Mouse (Mus musculus): ENCODE measurements around the gene Aatk.

Gene Aatk

GRCm38 (mm10) chr11:120046553-120047191, at the start of gene Aatk:
TSS of gene Aatk (minus strand) at chr11:120047167.
- DNase-seq (ENCODE audit: low read depth, low spot score), result no peak

DNA sequence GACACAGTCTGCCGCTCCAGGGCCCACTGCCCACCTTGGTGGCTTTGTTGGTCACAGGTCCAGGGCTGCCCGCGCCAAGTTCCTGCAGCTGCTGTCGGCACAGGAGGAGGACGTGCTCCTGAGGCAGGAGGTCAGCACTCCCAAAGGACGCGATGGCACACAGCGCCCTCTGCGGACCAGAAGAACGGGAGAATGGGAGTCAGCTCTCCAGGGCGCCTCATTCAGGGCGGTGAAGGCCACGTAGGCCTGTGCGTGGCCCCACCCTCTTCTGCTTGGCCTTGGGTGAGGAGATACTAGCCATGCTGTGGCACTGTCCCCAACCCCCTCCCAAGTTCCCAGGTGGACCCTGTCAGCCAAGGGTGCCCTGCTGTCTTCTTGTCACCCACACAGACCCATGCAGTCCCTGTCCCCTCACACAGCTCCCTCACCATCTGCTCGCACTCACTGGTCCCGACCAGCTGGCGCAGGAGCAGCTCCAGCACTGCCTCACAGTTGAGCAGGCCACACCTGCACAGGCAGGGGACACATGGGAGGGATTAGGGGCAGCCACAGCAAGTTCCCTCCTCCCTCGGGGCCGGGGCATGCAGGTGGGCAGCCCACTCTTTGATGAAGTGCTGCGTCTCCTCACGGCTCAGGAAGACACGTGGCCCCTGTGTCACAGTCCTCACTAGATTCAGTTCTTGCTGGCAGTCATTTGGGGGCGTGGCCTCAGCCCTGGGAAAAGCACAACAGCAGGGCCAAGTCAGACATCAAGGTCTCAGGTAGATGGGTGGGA, 46.0 kb upstream of the Aatk start:
- DNase-seq (ENCODE audit: low read depth, low spot score), result no peak

DNA sequence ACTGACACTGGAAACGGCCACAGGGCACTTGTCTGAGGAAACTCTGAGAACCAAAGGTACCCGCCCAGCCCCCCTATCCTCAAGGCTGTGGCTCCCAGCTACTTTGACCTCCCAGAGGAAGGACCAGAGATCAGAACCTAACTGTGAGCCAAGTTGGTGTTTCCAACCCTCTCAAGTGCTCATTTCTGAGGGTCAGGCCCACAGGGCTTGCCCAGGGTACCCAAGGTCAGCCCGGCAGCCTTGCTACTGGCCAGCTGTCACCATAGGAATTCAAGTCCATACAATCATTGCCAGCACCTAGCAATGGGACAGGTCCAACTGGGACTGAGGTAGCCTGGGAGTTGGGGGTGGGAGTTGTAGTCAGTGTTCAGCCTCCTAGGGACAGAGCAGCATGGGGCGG, 43.7 kb upstream of the Aatk start:
- no peak for DNase-seq (ENCODE audit: low read depth, low spot score)

DNA sequence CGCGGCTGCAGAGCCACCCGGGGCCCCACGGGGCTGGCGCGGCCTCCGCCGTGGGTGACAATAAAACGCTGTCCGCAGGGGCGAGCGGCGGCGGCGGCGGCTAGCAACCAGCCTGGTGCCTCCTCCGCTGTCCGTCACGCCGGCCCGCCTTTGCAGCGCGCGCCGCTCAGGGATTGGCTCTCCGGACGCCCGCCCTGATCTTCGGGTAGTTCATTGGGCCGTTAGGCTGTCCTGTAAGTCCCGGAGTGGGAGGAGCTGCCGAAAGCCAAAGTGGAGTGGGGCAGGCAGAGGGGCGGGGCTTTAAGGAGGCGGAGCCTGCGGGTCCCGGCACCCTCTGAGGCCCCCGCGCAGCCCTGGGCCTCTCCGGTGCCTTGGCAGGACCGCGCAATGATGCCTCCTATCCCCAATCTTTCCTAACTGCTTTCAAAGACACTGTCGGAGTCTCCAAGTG, 39.8 kb upstream of the Aatk start, which contains the start of gene Cep131:
Cep131 (minus strand) TSS at position 126 of the 451 bp plus-strand sequence.
- DNase-seq (ENCODE audit: low read depth, low spot score), result peak; percentile 96

DNA sequence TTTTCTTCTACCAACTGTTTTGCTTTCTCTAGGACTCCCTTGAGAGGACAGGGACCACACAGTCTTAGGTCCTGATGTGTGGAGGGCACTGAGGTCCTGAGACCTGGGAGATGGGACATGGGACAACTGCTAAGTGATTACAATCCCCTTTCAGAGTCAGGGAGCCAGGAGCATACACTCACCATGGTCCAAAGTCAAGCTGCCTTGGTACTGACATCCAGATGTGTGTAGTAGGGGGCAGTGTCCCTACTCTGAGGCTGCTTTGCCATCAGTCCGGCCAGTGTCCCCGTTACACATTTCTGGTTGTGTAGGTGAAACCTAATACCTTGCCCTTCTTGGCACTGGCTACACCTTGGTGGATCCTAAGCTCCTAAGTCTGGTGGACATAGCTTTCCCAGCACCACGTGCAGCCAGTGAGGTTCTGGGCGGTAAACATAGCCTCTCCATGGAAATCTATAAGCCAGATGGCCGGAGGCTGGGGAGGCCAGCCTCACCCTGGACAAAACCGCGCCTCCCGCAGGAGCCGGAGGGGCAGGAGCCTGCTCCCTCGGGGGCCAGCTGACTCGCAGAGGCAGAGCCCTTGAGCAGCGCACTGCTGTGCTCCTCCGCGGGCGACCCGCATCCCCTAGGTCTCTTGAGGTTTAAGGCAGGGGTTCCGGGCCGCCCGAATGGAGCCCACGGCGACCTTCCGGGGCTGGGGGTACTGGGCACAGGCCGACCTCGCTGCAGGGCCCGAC, 39.1 kb upstream of the Aatk start:
- DNase-seq (ENCODE audit: low read depth, low spot score), result no peak

DNA sequence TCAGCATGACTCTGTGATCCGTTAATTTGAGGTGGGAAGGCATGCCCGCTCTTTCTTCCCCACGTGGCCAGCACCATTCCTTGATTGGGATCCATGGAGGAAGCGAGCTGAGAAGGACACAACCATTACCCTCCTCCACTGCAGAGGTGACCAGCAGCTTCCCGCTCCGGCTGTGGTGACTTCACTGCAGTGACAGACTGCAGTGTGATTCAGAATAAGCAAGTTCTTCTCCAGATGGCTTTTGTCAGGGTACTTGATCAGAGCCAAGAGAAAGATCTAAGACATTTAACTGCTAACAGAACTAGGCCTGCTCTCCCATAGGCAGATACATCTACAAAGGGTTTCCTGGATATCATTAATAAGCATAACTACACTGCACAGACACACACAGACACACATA, 33.3 kb upstream of the Aatk start:
- DNase-seq (ENCODE audit: low read depth, low spot score), result no peak

DNA sequence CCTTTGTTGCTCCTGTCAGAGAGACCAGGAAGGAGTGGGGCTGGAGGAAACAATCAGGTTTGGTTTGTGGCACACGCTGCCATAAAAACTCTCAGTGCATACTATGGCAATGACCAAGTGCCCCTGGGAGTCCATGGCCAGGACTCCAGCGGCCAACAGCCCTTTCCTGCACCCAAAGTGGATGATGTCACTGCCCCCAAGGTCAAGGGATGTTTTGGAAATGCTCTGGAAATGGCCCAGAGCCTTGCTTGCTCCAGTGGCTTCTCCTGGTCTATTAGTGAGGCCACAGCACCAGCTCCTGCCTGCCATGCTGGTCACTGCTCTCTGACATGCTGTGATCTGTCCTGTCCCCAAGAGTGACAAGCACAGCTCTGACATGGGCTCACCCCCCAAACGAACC, 29.2 kb upstream of the Aatk start:
- no peak for DNase-seq (ENCODE audit: low read depth, low spot score)

DNA sequence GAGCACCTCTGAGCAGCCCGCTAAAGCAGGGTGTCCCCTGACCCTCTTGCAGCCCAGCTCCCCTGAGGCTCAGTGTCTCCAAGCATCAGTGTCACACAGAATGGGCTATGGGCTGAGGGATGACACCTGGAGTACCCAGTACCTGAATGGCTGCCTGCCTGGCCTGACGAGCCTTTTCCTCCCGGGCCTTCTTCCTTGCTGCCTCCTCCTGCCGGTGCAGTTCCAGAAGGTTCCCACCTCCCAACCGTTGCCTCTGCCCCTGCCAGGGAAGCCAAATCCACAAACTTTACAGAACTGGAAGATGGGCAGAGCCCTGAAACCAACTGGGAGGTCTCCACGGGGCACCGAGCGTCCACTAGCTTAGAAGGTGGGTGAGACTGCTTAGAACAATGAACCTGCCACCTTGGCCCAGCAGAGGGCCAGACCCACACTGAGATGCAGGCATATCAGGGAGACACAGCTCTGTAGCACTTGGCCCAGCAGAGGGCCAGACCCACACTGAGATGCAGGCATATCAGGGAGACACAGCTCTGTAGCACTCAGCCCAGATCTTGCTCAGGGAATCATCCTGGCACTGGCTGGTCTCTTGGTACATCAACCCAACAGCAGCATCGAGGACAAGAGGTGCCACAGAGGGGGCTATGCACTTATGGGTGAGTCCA, 26.1 kb upstream of the Aatk start:
- no peak for DNase-seq (ENCODE audit: low read depth, low spot score)

GRCm38 (mm10) chr11:120071731-120072320, 24.9 kb upstream of the Aatk start:
- no peak for DNase-seq (ENCODE audit: low read depth, low spot score)

- DNase-seq (ENCODE audit: low read depth, low spot score), result no peak
These were observed 24.1 kb upstream of the Aatk start for GRCm38 (mm10) chr11:120071065-120071464.

GRCm38 (mm10) chr11:120070286-120070930, 23.4 kb upstream of the Aatk start:
- DNase-seq (ENCODE audit: low read depth, low spot score), result no peak

DNA sequence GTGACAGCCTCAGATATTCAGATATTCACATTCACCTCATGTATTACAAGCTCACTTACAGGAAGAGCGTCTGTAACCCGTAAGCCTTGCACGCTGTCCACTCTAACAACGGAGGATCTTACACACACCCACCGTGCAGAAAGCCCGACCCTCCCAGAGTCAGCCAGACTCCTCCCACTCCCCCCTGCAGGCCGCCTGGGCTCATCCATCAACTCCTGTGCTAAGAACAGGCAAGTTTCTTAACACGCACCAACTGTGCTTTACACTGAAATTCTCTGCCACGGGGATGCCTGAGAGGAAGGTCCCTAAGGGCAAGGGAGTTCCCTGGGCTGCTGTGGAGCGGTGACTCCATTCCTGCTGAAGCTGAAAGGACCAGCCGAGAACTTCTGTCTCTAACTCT, 22.3 kb upstream of the Aatk start:
- DNase-seq (ENCODE audit: low read depth, low spot score), result no peak

- no peak for DNase-seq (ENCODE audit: low read depth, low spot score)
These were observed 20.9 kb upstream of the Aatk start for GRCm38 (mm10) chr11:120067834-120068233.

DNA sequence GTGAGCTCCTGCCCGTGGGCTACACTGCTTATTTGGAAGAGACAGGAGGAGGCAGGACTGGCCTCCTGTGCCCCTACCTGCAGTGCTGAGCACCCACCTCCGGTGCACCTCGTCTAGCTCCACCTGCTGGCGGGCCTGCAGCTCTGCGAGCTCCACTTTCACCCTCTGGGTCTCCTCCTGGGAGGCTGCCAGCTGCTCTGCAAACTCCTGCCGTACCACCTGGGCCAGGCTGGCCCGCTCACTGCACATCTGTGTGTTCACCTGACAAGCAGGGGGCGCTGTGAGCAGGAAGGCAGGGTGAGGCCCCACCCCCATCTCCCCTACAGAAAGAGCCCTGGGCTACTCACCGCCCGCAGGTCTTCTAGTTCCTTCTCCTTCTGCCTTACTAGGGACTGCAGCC, 18.3 kb upstream of the Aatk start:
- no peak for DNase-seq (ENCODE audit: low read depth, low spot score)

DNA sequence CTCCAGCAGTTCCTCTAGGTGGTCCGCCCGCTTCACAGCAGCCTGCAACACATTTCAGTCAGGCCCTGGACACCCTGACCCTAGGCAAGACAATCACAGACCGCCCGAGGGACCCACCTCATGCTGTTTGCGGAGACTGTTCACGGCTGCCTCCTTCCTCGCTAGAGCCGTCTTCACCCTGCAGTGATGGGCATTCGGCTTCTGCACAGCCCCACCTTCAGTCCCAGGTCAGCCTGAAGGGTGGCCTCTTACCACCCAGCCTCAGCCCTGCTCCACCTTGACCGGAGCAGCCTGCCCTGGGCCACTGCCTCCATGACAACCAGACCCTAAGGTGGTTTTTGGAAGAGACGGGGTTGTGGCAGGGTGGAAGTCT, 17.7 kb upstream of the Aatk start:
- DNase-seq (ENCODE audit: low read depth, low spot score), result no peak

GRCm38 (mm10) chr11:120064006-120064667, 17.2 kb upstream of the Aatk start:
- no peak for DNase-seq (ENCODE audit: low read depth, low spot score)

- DNase-seq (ENCODE audit: low read depth, low spot score), result no peak
These were observed 16.4 kb upstream of the Aatk start for GRCm38 (mm10) chr11:120063326-120063725.

GRCm38 (mm10) chr11:120060634-120061033, 13.7 kb upstream of the Aatk start:
- no peak for DNase-seq (ENCODE audit: low read depth, low spot score)

DNA sequence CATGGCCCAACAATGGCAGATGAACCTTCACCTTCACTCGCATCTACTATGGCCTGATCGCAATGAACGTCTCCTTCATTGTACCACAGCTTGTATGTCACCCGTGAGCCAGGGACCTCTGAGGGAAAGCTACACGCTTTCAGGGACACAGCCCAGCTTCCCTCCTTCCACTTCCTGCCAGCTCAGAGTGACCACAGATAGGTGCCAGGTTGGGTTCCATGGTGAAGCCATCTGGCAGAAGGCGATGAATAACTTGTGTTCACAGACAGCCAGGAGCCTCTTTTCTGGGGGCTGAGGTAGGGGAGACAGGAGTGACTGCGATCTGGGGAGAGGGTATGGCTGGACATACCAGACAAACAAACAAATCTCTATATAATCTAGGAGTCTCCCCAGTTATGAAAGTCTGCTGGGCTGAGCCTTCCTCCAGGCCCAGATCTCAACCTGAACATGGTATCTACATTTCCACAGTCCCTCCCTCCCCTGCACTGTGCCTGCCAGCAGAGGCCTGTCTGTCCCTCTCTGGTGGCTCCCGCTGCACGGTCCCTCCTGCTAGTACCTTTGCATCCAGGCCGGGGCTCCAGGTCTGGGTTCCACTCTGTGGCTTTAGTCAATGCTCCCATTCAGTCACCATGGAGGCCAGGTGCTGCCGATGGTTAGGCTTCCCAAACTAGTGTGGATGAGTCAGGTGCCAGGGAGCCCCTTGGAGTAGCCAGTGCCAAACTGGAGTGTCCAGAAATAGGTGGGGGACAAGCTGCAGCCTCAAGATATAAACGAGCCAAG, 9.2 kb upstream of the Aatk start:
- no peak for DNase-seq (ENCODE audit: low read depth, low spot score)

GRCm38 (mm10) chr11:120053846-120054245, 6.9 kb upstream of the Aatk start:
- DNase-seq (ENCODE audit: low read depth, low spot score), result no peak
